Mouse (Mus musculus) hindbrain, embryonic 13.5 days (tissue): ENCODE measurements at regions not wholly inside any gene's neighbourhood (a gene's known extent, or its start where the extent isn't known, plus 50 kb on each side); places are given as distances from the start of the nearest gene placed in this dataset.

Source experiments
- ATAC-seq: fragments of 200-750 bp; cut with Nextera tagmentation; 2 replicates; pipeline ENCODE4 v1.8.0; 2017; ENCODE audit warnings: moderate TSS enrichment; ENCODE audit not compliant: low FRiP score
- H3K27ac ChIP-seq: fragments of 300-500 bp; sonication (generic); 2 replicates; pipeline ENCODE4 v1.5.1; 2015; ENCODE audit warnings: inconsistent platforms, mild to moderate bottlenecking, moderate library complexity
- H3K27me3 ChIP-seq: fragments of 300-500 bp; sonication (generic); 2 replicates; pipeline ENCODE4 v1.6.1; 2015; ENCODE audit warnings: mild to moderate bottlenecking, inconsistent platforms
- H3K36me3 ChIP-seq: fragments of 300-500 bp; sonication (generic); 2 replicates; pipeline ENCODE4 v1.6.1; 2015; ENCODE audit warnings: mild to moderate bottlenecking, inconsistent platforms
- H3K4me1 ChIP-seq: fragments of 300-500 bp; sonication (generic); replicated peaks from 2 replicates; pipeline ENCODE4 v1.6.1; 2015; ENCODE audit warnings: inconsistent platforms
- H3K4me2 ChIP-seq: fragments of 300-500 bp; sonication (generic); 2 replicates; pipeline ENCODE4 v1.6.1; 2015; ENCODE audit warnings: inconsistent platforms, mild to moderate bottlenecking, moderate library complexity
- H3K4me3 ChIP-seq: fragments of 300-500 bp; sonication (generic); 2 replicates; pipeline ENCODE4 v1.5.1; 2015; ENCODE audit warnings: mild to moderate bottlenecking, inconsistent platforms
- H3K9ac ChIP-seq: fragments of 300-500 bp; sonication (generic); 2 replicates; pipeline ENCODE4 v1.6.1; 2015; ENCODE audit warnings: mild to moderate bottlenecking, inconsistent platforms
- H3K9me3 ChIP-seq: fragments of 300-500 bp; sonication (generic); 2 replicates; pipeline ENCODE4 v1.6.1; 2016; ENCODE audit warnings: inconsistent platforms
- WGBS: fragments of 180-500 bp; shearing (Covaris S2); methylation state at CpG from one replicate; pipeline ENCODE4 v1.1.7; 2015; 5-methylcytosine and 5-hydroxymethylcytosine counted together

- WGBS, result 80% methylated on average over 5 of the region's 5 CpGs
- no peak overlapping the region for H3K4me2 ChIP-seq
- H3K4me3 ChIP-seq, result no peak overlapping the region
- peaks cover 28% of the 10 kb centered on the region for H3K4me1 ChIP-seq
- no peak overlapping the region for H3K27ac ChIP-seq
- no peaks in the 10 kb centered on the region for H3K27me3 ChIP-seq
- H3K9ac ChIP-seq, result no peak overlapping the region
- H3K9me3 ChIP-seq, result no peaks in the 10 kb centered on the region
- ATAC-seq, result no peak
- no peaks in the 10 kb centered on the region for H3K36me3 ChIP-seq
These were observed 209.3 kb upstream of the Spdye4c start for GRCm38 (mm10) chr2:128381684-128382205.

GRCm38 (mm10) chr2:128382473-128382872 is 208.5 kb upstream of the Spdye4c start:
- 85% methylated on average over 4 of the region's 4 CpGs for WGBS
- Histone ChIP-seq H3K4me3 (no peak overlapping the region), H3K4me2 (no peak overlapping the region), H3K4me1 (peaks cover 28% of the 10 kb centered on the region), H3K27me3 (no peaks in the 10 kb centered on the region), H3K9me3 (no peaks in the 10 kb centered on the region), H3K9ac (no peak overlapping the region), H3K36me3 (no peaks in the 10 kb centered on the region), H3K27ac (no peak overlapping the region)
- ATAC-seq, result no peak

GRCm38 (mm10) chr2:128384612-128385011 is 206.4 kb upstream of the Spdye4c start:
- 79% methylated on average over 10 of the region's 10 CpGs for WGBS

GRCm38 (mm10) chr2:128386846-128387621 is 204.0 kb upstream of the Spdye4c start:
- 63% methylated on average over 4 of the region's 4 CpGs for WGBS
- Histone ChIP-seq H3K4me3 (no peak overlapping the region), H3K4me1 (peaks cover 24% of the 10 kb centered on the region), H3K9me3 (no peaks in the 10 kb centered on the region), H3K27ac (no peak overlapping the region), H3K4me2 (no peak overlapping the region), H3K27me3 (peaks cover 7% of the 10 kb centered on the region; the same call in 1 of the 2 replicates), H3K9ac (no peak overlapping the region), H3K36me3 (no peaks in the 10 kb centered on the region)
- ATAC-seq, result no peak

More at GRCm38 (mm10) chr2:128384612-128385011, 206.4 kb upstream of the Spdye4c start:
- H3K4me1 ChIP-seq, result peaks cover 31% of the 10 kb centered on the region
- H3K36me3 ChIP-seq, result no peaks in the 10 kb centered on the region
- no peaks in the 10 kb centered on the region for H3K27me3 ChIP-seq
- H3K4me2 ChIP-seq, result no peak overlapping the region
- H3K9me3 ChIP-seq, result no peaks in the 10 kb centered on the region
- no peak overlapping the region for H3K4me3 ChIP-seq
- ATAC-seq, result no peak
- no peak overlapping the region for H3K9ac ChIP-seq
- H3K27ac ChIP-seq, result no peak overlapping the region

- WGBS, result 77% methylated on average over 8 of the region's 8 CpGs
- peaks cover 25% of the 10 kb centered on the region for H3K4me1 ChIP-seq
- no peak overlapping the region for H3K27ac ChIP-seq
- H3K27me3 ChIP-seq, result peaks cover 14% of the 10 kb centered on the region
- H3K36me3 ChIP-seq, result no peaks in the 10 kb centered on the region
- ATAC-seq, result no peak
- no peak overlapping the region for H3K9ac ChIP-seq
- no peak overlapping the region for H3K4me2 ChIP-seq
- H3K9me3 ChIP-seq, result no peaks in the 10 kb centered on the region
- no peak overlapping the region for H3K4me3 ChIP-seq
These were observed 203.0 kb upstream of the Spdye4c start for GRCm38 (mm10) chr2:128387851-128388471.

- Histone ChIP-seq H3K36me3 (no peaks in the 10 kb centered on the region), H3K4me2 (no peak overlapping the region), H3K9ac (no peak overlapping the region; the same call in 1 of the 2 replicates), H3K27me3 (peaks cover 20% of the 10 kb centered on the region), H3K27ac (no peak overlapping the region), H3K9me3 (no peaks in the 10 kb centered on the region), H3K4me3 (no peak overlapping the region), H3K4me1 (peaks cover 21% of the 10 kb centered on the region)
- 21% methylated on average over 7 of the region's 7 CpGs for WGBS
- no peak for ATAC-seq
These were observed 202.0 kb upstream of the Spdye4c start for GRCm38 (mm10) chr2:128388883-128389470.

GRCm38 (mm10) chr2:128392344-128392743 is 198.7 kb upstream of the Spdye4c start:
- Histone ChIP-seq H3K4me1 (peaks cover 17% of the 10 kb centered on the region), H3K4me3 (no peak overlapping the region), H3K27ac (no peak overlapping the region), H3K4me2 (no peak overlapping the region), H3K36me3 (no peaks in the 10 kb centered on the region), H3K9ac (no peak overlapping the region), H3K9me3 (no peaks in the 10 kb centered on the region), H3K27me3 (peaks cover 32% of the 10 kb centered on the region)
- WGBS, result 9% methylated on average over 9 of the region's 9 CpGs
- ATAC-seq, result no peak

- no peak overlapping the region for H3K9ac ChIP-seq
- 26% methylated on average over 8 of the region's 8 CpGs for WGBS
- peaks cover 17% of the 10 kb centered on the region for H3K4me1 ChIP-seq
- ATAC-seq, result no peak
- no peak overlapping the region for H3K4me3 ChIP-seq
- no peak overlapping the region for H3K4me2 ChIP-seq
- H3K9me3 ChIP-seq, result no peaks in the 10 kb centered on the region
- no peaks in the 10 kb centered on the region for H3K36me3 ChIP-seq
- peaks cover 32% of the 10 kb centered on the region for H3K27me3 ChIP-seq
- H3K27ac ChIP-seq, result no peak overlapping the region
These were observed 197.6 kb upstream of the Spdye4c start for GRCm38 (mm10) chr2:128393401-128393800.

GRCm38 (mm10) chr2:128393921-128394320 is 197.1 kb upstream of the Spdye4c start:
- ATAC-seq, result no peak
- no peak overlapping the region for H3K4me2 ChIP-seq
- H3K4me1 ChIP-seq, result peaks cover 13% of the 10 kb centered on the region
- no peaks in the 10 kb centered on the region for H3K36me3 ChIP-seq
- H3K27me3 ChIP-seq, result peaks cover 32% of the 10 kb centered on the region
- H3K9ac ChIP-seq, result no peak overlapping the region
- 65% methylated on average over 5 of the region's 5 CpGs for WGBS
- no peaks in the 10 kb centered on the region for H3K9me3 ChIP-seq
- H3K27ac ChIP-seq, result no peak overlapping the region
- H3K4me3 ChIP-seq, result no peak overlapping the region

- ATAC-seq, result 0 out of 2 replicates have a peak, but pooled peaks have one; percentile 7
- no peaks in the 10 kb centered on the region for H3K36me3 ChIP-seq
- no peak overlapping the region for H3K4me2 ChIP-seq
- WGBS, result 49% methylated on average over 4 of the region's 4 CpGs
- peaks cover 10% of the 10 kb centered on the region; the same call in 1 of the 2 replicates for H3K4me1 ChIP-seq
- H3K9ac ChIP-seq, result no peak overlapping the region
- H3K27ac ChIP-seq, result no peak overlapping the region
- no peaks in the 10 kb centered on the region for H3K9me3 ChIP-seq
- peaks cover 32% of the 10 kb centered on the region for H3K27me3 ChIP-seq
- H3K4me3 ChIP-seq, result no peak overlapping the region
These were observed 195.6 kb upstream of the Spdye4c start for GRCm38 (mm10) chr2:128395308-128396007.

GRCm38 (mm10) chr2:128396008-128396346 is 195.0 kb upstream of the Spdye4c start:
- Histone ChIP-seq H3K9me3 (no peaks in the 10 kb centered on the region), H3K36me3 (no peaks in the 10 kb centered on the region), H3K4me1 (peaks cover 10% of the 10 kb centered on the region; the same call in 1 of the 2 replicates), H3K4me3 (no peak overlapping the region), H3K27ac (no peak overlapping the region), H3K9ac (no peak overlapping the region), H3K27me3 (peaks cover 29% of the 10 kb centered on the region), H3K4me2 (no peak overlapping the region)
- WGBS, result 4% methylated on average over 9 of the region's 9 CpGs
- ATAC-seq, result peak; percentile 87

- 77% methylated on average over 8 of the region's 8 CpGs for WGBS
- no peak for ATAC-seq
- H3K4me3 ChIP-seq, result no peak overlapping the region
These were observed 189.7 kb upstream of the Spdye4c start for GRCm38 (mm10) chr2:128401359-128401758.

More at GRCm38 (mm10) chr2:128401359-128401758, 189.7 kb upstream of the Spdye4c start:
- no peak overlapping the region for H3K9ac ChIP-seq
- no peak overlapping the region for H3K27ac ChIP-seq
- no peak overlapping the region for H3K4me2 ChIP-seq
- H3K4me1 ChIP-seq, result peaks cover 14% of the 10 kb centered on the region
- no peaks in the 10 kb centered on the region for H3K9me3 ChIP-seq
- no peaks in the 10 kb centered on the region for H3K27me3 ChIP-seq
- H3K36me3 ChIP-seq, result no peaks in the 10 kb centered on the region
